Mouse (Mus musculus) NIH3T3 (cell line): Measurements from ENCODE around the gene Cyp2w1.

Source experiments
- DNase-seq: peaks from one replicate; pipeline ENCODE4 v3.0.0-alpha.2; 2012; ENCODE audit warnings: low read depth

The Cyp2w1 gene

DNA sequence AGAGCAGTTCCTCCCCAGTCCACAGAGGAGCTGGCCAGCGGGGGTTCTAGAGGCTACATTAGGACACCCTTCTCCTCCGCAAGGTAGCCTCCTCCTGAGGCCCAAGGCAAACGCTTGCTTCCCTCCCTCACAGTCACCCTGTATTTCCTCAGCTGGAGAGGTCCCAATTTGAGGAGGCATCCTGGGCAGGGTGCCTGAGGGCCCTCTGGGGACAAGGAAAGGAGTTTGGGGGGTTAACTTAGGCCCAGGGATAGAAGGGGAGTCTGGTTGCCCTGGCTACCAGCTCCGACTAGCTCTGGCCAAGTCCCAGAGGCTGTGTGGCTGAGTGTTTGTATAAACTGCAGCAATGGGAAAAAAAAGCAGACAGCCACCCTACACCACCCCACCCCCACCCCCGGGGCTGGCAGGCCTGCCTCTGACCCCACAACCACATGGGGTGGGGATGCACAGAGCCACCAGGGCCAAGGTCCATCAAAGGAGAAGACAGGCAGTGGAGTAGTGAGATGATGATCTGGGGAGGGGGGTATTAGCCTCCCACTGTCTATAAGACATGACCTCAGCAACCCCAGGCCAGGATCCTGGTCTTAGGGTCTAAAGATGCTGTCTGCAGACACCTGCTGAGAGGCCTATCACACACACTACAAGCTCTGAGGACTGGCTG is 12.6 kb downstream of the Cyp2w1 start:
- DNase-seq, result peak; percentile 79

DNA sequence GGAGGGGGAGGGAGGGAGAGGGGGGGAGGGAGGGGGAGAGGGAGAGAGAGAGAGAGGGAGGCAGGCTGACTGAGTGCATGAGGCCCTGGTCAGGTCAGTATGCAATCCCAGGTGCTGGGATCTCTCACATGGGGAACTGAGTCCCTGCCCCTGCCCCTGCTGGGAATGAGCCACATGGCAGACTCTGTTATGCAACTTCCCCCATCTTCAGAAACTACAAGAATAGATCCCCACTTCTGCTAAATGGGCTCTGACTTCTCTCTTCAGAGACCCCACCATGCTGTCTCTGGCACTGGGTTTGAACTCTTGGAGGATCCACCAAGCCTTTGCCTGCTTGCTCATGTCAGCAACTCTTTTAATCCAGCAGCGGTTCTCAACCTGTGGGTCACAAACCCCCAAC is 13.4 kb downstream of the Cyp2w1 start:
- DNase-seq, result no peak

DNA sequence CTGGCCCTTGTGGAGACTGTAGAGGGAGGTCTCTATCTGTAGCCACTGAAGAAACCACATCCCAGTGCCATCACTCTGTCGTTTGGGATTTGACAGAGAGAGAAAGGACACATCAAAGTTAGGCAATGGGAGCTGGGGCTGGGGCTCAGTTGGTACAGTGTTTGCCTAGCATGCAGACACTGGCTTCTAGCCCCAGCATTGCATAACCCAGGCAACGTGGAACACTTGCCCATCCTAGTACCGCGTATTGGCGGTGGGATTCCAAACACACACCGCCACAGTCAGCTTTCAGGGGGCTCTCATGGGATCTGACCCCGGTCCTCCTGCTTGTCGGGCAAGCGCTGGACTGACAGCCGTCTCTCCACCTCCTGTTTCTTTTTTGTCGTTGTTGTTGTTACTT is 14.1 kb downstream of the Cyp2w1 start:
- peak; percentile 32 for DNase-seq

DNA sequence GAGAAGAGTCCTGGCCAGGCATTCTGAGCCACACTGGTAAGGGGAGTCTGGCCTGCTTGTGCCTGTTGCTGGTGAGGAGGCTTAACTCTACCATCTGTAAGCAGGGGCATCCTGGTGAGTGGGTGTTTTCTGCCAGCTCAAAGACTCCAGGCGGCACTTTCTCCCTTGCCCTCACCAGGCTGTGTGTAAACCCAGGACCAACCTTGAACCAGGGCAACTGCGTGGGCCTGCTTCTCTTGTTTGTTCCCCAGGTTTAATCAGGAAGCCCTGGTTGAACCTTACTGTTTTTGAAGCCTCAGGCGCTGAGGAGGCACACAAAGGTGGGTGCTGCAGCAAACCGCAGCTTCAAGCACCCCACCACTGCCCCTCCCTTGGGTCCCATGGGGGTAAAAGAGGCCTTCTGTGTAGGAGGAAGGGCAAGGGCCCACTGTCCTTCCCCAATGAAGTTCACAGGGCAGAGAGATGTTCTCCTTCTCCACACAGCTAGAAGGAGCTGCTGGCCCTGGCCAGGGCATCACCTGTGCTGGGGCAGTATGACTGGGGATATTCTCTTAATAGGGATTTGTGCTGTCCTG is 15.6 kb downstream of the Cyp2w1 start:
- DNase-seq, result no peak

DNA sequence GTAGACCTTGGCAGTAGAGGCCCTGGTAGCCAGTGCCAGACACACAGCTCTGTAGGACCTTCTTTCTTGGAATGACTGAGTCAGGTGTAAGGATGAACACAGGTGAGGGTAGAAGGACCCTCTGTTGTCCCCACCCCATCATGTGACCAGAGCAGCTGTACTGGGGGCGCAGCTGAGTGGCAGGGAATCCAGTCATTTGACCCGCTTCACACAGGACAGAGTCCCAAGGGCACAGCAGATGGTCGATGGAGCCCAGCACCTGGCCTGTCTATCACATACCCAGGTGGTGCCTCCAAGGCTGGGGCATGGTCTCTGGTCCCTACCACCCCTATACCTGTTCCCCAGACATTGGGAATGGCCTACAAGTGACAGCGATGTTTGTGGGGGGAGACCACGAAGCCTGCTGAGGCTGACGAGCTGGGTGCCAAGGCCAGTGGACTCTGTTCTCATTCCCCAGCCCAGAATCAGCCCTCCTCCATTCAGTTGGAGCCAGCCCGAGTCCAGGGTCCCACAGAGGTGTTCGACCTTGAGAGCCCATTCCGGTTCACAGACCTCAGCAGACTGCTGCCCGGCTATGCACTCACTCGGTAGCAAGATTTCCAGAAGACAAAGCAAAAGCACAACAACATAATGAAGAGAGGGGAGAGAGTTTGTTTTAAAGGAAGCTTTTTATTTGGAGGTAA is 16.4 kb downstream of the Cyp2w1 start:
- no peak for DNase-seq

DNA sequence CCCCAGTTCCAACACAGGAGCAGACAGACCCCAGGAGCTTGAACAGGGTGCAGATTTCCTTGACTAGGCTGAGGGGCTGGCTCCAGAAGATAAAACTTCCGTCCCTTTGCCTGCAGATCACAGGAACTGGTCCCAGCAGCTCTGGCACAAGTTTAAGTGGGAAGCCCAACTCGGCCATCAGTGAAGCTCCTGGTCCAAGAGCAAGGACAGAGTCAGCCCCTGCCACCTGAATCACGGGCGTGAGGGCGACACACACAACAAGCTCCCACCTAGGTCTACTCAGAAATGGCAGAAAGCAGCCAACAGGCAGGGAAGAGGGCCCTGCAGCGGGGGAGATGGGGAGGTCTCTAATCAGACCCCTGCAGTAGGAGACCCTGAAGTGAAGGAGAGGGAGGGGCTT is 17.9 kb downstream of the Cyp2w1 start:
- DNase-seq, result no peak

DNA sequence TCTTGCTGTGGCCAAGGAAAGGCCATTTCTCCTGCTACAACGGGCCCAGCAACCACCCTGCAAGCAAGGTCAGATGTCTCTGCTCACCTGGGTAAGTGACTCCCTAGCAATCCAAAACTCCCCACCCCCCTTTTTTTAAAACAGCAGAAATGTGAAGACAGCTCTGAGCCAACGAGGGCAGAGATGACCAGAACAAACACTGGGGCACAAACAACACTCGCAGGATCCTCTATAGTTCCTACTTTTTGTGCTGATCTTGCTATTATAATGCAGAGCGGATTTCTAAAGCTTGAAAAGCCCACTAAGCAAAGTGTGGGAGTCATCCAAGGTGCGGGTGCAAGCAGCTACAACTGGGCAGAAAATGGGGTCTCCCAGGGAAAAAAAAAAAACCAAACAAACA is 18.7 kb downstream of the Cyp2w1 start:
- DNase-seq, result no peak

DNA sequence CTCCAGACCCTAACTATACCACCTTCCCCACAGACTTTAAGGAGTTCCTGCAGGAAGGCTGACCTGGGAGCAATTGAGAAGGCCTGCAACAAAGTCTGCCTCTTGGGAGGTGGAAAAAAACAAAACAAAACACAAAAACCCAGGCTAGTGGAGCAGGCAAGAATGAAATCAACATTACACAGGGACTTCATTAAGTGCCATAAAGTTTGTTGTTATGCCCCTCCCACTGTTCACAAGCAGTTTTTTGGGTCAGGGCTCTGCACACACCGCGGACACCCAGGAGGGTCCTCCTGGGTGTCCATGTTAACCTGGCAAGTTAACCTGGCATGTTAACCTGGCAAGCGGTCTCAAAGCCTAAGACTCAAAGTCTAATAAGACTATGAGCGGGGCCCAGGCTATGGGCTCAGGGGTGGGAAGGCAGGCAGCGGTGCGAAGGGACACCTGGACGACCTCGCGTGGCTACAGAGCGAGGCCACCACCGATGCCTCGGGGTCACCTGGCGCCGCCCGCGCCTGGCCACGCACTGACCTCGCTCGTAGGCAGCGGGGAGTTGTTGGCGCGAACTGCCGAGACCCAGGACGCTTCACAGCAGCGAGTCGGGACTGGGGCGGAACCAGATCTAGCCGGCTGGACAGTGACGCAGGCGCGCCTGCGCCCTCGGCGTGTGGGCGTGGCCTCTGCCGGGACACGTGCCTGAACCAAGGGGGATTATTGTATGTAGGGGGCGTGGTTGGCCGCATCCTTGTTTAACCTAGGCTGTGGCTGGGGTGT is 19.4 kb downstream of the Cyp2w1 start:
- DNase-seq, result peak; percentile 98

DNA sequence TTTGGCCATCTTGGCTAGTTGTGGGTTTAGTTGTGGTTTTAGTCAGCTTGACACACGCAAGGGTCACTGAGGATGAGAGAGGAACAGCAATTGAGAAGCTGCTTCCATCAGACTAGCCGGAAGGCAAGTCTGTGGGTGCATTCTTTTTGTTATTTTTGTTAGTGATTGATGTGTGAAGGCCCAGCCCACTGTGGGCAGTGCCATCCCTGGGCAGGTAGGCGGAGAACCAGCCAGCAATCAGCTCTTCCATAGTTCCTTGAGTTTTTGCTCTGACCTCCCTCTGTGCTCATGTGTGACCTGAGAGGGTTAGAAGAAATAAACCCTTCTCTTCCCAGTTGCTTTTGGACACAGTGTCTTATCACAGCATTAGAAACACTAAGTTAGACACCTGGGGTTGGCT is 20.7 kb downstream of the Cyp2w1 start:
- no peak for DNase-seq

DNA sequence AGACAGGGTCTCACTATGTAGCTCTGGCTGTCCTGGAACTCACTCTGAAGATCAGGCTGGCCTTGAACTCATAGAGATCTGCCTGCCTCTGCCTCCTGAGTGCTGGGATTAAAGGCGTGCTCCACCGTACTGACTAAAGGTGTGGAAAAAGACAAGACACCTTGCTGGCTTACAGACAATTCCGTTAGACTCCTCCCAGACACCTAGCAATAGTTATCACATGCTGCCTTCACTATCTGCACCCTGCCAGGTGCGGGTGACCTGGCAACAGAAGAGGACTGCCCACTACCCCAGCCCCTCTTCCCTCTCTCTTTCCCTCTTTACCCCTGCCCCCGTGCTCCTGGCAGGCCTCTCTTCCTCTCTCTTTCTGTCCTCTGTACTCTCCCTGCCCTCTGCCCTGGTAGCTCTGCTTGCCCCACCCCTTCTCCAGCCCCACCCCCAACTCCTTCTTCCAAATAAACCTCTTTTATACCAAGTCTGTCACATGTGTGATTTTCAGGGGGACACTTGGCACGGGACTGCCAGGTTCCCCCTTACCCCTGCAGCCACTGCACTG is 21.6 kb downstream of the Cyp2w1 start:
- DNase-seq, result no peak

DNA sequence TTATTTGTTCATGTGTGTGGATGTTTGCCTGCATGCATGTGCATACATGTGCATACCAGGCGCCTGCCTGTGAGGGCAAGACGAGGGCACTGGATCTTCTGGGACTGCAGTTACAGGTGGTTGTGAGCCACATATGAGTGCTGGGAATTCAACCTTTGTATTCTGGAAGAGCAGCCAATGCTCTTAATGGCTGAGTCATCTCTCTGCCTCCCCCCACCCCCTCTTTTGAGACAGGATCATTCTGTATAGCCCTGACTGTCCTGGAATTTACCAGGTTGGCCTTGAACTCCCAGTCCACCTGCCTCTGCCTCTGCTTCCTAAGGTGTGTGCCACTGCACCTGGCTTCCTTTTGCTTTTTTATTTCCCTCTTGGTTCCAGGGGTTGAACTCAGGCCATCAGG is 22.4 kb downstream of the Cyp2w1 start:
- peak; percentile 43 for DNase-seq

DNA sequence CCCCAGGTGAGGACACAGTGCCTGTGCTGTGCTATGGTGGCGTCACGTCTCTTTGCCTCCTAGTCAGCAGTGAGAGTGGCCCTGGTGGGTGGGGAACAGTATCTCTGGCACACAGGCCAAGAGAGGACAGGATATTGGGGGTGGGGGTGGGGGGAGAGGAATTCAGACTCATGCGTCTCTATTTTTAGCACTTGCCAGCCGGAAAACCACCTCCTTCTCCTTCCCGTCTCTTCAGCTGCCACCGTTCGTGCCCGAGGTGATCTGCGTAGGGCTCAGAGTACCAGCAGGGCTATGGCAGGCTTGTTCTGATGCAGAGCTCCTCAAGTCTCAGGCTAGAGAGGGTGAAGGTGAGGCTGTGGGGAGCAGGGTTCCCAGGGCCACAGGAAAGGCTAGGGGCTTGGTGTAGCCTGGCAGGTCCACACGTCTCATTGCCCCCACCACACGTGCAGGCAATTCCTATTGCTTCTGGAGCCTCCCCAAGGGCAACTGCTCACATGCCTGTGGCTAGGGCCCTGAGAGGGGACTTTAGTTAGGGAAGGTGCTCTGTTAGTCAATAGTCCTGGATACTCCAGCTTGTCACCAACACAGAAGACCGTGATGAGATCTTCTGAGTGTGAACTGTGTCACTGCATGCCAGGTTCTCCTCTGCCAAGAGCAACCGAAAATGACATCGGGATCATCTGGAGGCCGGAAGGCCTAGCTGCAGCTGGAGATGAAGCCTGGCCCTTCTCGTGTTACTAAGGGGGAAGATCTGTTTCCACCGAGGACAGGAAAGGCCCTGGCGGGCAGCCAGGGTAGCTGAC is 25.3 kb downstream of the Cyp2w1 start, which contains the start of gene Gpr146:
Gene Gpr146, plus strand, starts transcription at position 230 of the 803 bp plus-strand sequence.
- peak; percentile 57 for DNase-seq

DNA sequence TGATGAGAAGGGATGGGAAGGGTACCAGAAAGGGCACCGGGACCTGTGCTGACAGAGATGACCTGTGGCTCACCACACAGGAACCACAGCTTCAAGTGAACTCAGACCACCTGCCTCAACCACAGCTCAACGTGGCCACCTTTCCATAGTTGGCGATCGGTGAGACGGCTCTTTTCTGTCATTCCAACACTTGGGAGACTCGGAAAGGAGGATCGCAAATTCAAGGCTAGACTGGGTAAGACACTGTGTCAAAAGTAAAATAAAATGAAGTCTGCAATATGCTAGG is 25.8 kb downstream of the Cyp2w1 start:
- no peak for DNase-seq

DNA sequence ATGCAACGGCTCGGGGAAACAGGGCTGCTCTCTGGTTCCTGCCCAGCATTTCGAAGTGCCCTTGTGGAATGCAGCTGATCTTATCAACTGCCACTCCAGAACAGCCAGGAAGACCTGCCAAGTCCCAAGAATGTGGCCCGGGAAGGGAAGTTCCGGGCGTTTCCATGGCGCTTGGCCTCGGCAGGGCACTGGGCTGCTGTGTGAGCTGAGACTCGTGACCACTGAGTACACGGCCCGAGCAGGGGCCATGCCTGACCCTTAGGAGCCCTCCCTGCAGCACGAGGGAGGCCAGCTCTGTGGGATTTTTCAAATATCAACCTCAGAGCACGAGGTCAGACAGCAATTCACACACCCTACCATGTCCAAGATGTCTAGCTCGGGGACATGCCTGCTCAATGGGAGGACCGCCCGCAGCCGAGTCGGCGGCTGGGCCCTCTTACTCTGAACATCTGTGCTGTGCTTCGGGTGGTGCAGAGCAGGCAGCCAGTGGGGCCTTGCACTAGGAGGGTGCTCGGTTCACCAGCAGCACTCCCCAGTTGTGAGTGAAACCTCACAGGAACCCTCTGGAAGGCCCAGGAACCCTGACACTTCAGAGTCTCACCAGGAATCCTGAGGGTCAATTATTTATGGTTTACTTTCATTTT is 26.7 kb downstream of the Cyp2w1 start:
- peak; percentile 76 for DNase-seq

DNA sequence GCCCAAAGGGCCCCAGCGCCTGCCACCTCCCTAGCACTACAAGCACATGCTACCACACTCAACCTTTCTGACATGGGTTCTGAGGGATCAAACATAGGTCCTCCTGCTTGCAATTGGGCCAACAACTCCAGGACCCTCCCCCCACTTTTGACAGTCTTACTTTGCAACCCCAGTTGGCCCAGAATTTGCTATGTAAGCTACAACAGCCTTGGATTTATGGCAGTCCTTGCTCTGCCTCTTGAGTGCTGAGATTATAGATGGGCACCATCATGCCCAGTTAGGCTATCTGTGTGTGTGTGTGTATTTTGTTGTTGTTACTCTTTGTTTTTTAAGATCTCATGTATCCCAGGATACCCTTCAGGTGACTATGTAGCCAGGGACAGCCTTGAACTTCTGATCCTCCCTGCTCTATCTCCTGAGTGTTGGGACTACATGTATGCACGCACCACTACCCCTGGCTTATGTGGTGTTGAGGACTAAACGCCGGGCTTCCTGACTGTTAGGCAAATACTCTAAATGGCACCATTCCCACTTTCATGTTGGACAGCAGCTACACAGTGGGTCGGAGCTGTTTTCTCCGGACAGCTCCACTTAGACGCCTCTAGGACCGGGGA is 27.5 kb downstream of the Cyp2w1 start:
- DNase-seq, result no peak

DNA sequence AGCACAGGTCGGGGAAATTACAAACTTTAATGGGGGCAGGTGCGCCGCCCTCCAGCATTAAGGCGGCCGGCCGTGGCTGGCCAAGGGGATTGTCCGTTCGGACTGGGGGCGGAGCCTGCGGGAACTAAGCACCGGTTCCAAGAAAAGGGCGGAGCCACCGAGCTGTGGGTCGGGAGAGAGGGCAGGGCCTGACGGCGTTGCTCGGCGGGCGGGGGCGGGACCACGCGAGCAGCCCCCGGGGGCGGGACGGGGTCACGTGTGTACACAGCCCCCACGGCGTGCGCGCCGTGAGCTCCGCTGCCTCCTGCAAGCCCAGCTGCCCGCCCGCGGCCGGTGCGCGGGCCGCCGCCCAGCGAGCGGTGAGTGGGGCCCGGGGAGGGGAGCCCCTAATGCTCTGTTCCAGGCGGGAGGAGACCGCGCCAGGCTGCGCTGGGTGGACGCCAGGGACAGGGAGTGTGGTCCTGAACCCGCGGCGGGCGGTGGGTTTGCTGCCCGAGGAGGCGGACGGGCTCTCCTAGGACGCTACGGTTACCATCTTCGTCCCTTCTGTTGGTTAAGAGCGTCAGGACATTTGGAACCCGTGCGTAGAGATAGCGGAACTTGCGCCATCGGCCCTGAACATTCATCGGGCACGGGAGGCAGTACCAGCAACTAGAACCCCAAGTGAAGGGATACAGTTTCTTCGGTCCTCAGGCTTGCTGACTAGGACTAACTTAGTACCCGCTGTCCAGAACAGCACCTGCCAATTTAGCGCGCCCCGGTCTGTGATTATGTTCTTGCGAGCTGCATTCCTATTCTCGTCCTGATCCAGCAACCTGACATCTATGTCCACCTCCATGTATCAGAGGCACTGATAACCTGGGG is 28.2 kb downstream of the Cyp2w1 start:
- DNase-seq, result peak; percentile 97

DNA sequence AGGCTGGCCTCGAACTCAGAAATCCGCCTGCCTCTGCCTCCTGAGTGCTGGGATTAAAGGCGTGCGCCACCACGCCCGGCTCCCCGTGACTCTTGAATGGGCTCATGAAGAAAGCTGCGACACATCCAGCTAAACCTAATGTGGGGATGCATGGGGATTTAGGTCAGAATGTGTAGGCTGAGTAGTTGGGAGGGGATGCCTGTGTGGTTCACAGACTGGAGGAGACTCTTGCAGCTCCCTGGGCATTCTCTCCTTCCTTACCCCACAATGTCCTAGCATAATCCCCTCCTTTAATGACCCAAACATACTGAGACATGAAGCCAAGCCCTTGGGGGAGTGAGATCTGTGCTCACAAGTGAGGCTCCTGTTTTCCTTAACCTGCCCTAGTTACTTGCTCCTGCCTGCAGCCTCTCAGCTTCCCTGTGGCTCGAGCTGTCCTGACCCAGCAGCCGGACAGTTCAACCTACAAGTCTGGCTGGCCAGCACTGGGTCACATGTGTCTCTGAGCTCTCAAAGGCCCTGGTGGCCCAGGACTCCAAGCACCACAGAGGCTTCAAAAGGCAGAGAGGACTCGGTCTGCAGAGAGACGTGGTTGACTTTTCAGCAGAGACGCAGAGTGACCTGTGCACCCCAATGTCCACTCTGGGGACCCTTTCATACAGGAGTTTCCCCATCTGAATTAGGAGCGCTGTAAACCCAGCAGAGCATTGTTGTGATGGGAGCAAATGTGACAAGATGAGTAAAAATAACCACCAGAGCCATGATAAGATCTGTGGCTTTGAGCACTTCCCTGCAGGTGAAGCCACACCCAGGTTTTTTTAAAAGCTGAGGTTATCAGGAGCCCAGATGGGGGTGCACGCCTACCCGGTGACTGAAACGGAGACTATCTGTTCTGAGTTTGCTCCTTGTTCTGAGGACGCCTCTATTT is 29.4 kb downstream of the Cyp2w1 start:
- no peak for DNase-seq

DNA sequence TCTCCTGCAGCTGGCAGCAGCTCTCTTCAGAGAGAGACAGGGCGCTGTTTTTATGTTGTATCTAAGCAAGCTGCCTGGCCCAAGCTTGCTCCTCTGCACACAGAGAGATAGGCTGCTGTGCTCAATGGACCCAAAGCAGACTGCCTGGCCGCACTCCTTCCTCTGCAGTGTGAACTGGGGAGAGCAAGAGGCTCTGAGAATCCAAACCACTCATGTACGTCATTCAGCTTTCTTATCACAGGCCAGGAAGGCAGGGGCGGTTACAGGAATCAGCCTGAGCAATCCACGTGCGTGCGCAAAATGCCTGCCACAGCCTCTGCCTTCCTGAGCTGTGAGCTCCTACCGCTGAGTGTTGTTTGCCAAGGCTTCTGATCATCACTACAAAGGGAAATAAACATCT is 30.3 kb downstream of the Cyp2w1 start:
- peak; percentile 12 for DNase-seq

DNA sequence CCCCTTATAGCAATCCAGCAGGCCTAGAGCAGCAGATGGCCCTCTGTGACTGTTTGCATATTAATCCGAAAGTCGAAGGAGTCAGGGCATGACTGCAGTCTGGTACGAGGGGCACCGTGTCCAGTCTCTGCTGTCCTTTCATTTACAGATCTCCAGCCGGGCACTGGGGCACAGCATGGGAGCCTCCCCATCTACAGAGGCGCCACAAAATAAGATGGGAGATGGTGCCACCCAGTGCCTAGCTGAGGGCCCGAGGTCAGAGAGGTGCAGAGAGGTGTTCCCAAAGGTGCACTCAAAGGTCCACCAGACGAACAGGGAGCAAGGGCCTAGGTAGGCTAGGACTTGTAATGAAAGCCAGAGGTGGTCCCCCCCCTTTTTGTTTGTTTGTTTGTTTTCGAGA is 30.8 kb downstream of the Cyp2w1 start:
- no peak for DNase-seq
